Mouse (Mus musculus): ENCODE data around the gene Doc2b.

DNA sequence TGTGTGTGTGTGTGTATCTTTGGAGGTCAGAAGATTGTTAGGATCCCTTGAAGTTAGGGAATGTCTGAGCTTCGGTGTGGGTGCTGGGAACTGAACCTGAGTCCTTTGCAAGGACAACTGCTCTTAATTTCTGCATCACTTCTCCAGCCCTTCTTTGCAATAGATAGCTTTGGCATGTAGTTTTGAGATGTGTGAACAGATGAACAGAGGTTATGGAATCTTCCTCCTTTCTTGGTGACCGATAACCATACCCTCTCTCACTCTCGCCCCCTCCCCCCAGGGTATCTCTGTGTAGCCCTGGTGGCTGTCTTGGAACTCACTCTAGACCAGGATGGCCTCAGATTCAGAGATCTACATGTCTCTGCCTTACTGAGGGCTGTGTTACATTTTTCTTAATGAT, 51.1 kb downstream of the Doc2b start:
- TF ChIP-seq CTCF (IDR thresholded peaks at IDR 0.05) (no peak), EP300 (IDR thresholded peaks at IDR 0.05) (no peak)

All from lung, postnatal 0 days (tissue).